Mouse (Mus musculus) spleen, adult 12 weeks (tissue): ENCODE measurements around the gene Gm9603.
"Not testable (repeated sequence)": the region's sequence is repeated elsewhere in the genome, so short reads cannot be mapped to it uniquely, and the experiment has no call there.

Source experiments
- DNase-seq: peaks from one replicate; pipeline ENCODE4 v3.0.0; 2022; ENCODE audit warnings: low spot score

Gene Gm9603

GRCm38 (mm10) chr14:5687357-5687756 lies at the start of gene Gm9603:
TSS of gene Gm9603 (minus strand) at chr14:5687457.
- not testable (repeated sequence) for DNase-seq

- DNase-seq: not testable (repeated sequence)
These were observed 54.3 kb downstream of the Gm9603 start, which contains the start of gene Gm8265 for GRCm38 (mm10) chr14:5632928-5633327. TSS of gene Gm8265 (minus strand) at chr14:5633028.
